Comparison of ENCODE assay signal across 23 mouse cellular contexts in the genomic region with DNA sequence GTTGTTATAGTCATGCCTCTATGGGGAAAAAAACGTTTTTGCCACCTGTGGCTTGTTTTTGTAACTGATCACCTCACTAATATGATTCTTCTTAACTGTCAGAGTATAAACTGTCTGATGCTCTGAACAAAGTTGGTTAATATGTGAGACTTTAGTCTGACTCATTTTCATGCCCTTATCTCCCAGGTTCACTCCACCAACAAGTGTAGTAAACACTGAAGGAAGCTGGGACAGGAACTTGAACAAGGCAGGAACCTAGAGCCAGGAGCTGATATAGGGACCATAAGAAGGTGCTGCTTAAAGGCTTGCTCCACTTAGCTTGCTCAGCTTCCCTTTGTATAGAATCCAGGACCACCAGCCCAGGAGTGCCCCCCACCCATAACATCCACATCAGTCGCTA.
A peak's percentile ranks its signal among the peaks of the same experiment; 100 is the strongest.
DNase-seq lines count a peak whose midpoint lies in the region; ATAC-seq lines count a peak whose summit lies in the region.
"Had no signal": no experiment of that assay in that cellular context is flagged by ENCODE, and none has a peak within 500 bp of the region (broad histone marks: within the 10 kb centered on the region; RNA-seq: fewer than 3 reads in every experiment).

No protein-coding gene starts in this region.

- no peaks in the 10 kb centered on the region for H3K9me3 ChIP-seq in liver, embryonic 15.5 days (replicated peaks)
- H3K9me3 ChIP-seq: embryonic facial prominence, embryonic 12.5 days; forebrain, embryonic 15.5 days; hindbrain, embryonic 15.5 days; intestine, embryonic 15.5 days; limb, embryonic 10.5 days had no signal

- H3K4me1 ChIP-seq in brown adipose tissue, adult 24 weeks (ENCODE audit: control insufficient read depth, insufficient read depth, insufficient read length, low read length): no peaks in the 10 kb centered on the region
- peaks cover 57% of the 10 kb centered on the region for H3K4me1 ChIP-seq in liver, embryonic 15.5 days (replicated peaks)
- H3K4me1 ChIP-seq: embryonic facial prominence, embryonic 12.5 days; forebrain, embryonic 15.5 days; hindbrain, embryonic 15.5 days; intestine, embryonic 15.5 days; limb, embryonic 10.5 days had no signal

- WGBS in liver, embryonic 15.5 days (ENCODE audit: insufficient replicate concordance): 47% methylated on average over 2 of the region's 2 CpGs

- H3K27ac ChIP-seq in brown adipose tissue, adult 24 weeks (replicated peaks; ENCODE audit: low read depth, low read length): 0 out of 2 replicates have a peak overlapping the region, but pooled peaks have one; percentile 7
- H3K27ac ChIP-seq in liver, embryonic 15.5 days (replicated peaks): peak overlapping the region; percentile 81
- H3K27ac ChIP-seq: embryonic facial prominence, embryonic 12.5 days; forebrain, embryonic 15.5 days; hindbrain, embryonic 15.5 days; intestine, embryonic 15.5 days; left cerebral cortex, adult 2 months; limb, embryonic 10.5 days had no signal

- H3K9ac ChIP-seq in liver, embryonic 15.5 days: no peak overlapping the region
- H3K9ac ChIP-seq: embryonic facial prominence, embryonic 12.5 days; forebrain, embryonic 15.5 days; hindbrain, embryonic 15.5 days; intestine, embryonic 15.5 days had no signal

- no peaks in the 10 kb centered on the region for H3K36me3 ChIP-seq in liver, embryonic 15.5 days (replicated peaks)
- H3K36me3 ChIP-seq: embryonic facial prominence, embryonic 12.5 days; forebrain, embryonic 15.5 days; hindbrain, embryonic 15.5 days; intestine, embryonic 15.5 days; limb, embryonic 10.5 days had no signal

- DNase-seq in 416B (ENCODE audit: low read depth) (peak; percentile 5), A20 (ENCODE audit: low read depth, low spot score) (peak; percentile 32)
- no peak for DNase-seq in Muller cell, postnatal 12 days (ENCODE audit: inconsistent ontology term)
- no peak for DNase-seq in left cerebral cortex, postnatal 14 days (ENCODE audit: low spot score in 2 of 2)
- no peak for DNase-seq in adrenal gland, postnatal 25 days
- no peak for DNase-seq in cerebellum, postnatal 4 days (ENCODE audit: low spot score in 2 of 2)
- DNase-seq: adrenal gland, adult 2 months; cerebellum, adult 18-20 months; cerebellum, postnatal 36 days; kidney, postnatal 36 days; lung, adult 18-20 months; lung, postnatal 14 days; thymus, postnatal 25 days had no signal

- no peaks in the 10 kb centered on the region for H3K27me3 ChIP-seq in liver, embryonic 15.5 days
- H3K27me3 ChIP-seq: embryonic facial prominence, embryonic 12.5 days; forebrain, embryonic 15.5 days; hindbrain, embryonic 15.5 days; intestine, embryonic 15.5 days had no signal

- peak overlapping the region; percentile 11; the same call in 1 of the 2 replicates for H3K4me2 ChIP-seq in liver, embryonic 15.5 days
- H3K4me2 ChIP-seq: embryonic facial prominence, embryonic 12.5 days; forebrain, embryonic 15.5 days; heart, embryonic 11.5 days; hindbrain, embryonic 15.5 days; intestine, embryonic 15.5 days had no signal

- peak; percentile 61 for ATAC-seq in liver, embryonic 15.5 days (ENCODE audit: insufficient read depth)
- ATAC-seq: CD4-positive, CD25-positive, alpha-beta regulatory T cell, adult 4 months; forebrain, embryonic 15.5 days; intestine, embryonic 15.5 days had no signal

- intact Hi-C loops in left cerebral cortex, postnatal 14 days (cut with DNase I): no loop called here

- no peak overlapping the region for H3K4me3 ChIP-seq in brown adipose tissue, adult 24 weeks (ENCODE audit: insufficient read depth, low read depth, low read length)
- no peak overlapping the region for H3K4me3 ChIP-seq in liver, embryonic 15.5 days (replicated peaks)
- H3K4me3 ChIP-seq: embryonic facial prominence, embryonic 12.5 days; forebrain, embryonic 15.5 days; hindbrain, embryonic 15.5 days; intestine, embryonic 15.5 days; left cerebral cortex, adult 2 months; limb, embryonic 10.5 days had no signal

Comparison
In these comparisons a context has a peak if more than half of its experiments do, and no peak if none do; other contexts are left out.
1. DNase-seq: peak in 416B (single experiment) and A20 (single experiment); none in Muller cell, postnatal 12 days (single experiment), left cerebral cortex, postnatal 14 days (0 of 2), adrenal gland, postnatal 25 days (single experiment) and cerebellum, postnatal 4 days (0 of 2).